Mouse (Mus musculus) liver, adult 2 months (tissue): ENCODE results near the gene Ccl27a. TPM values are rescaled to one million over a fixed set of nuclear protein-coding genes. Genes with fewer than 3 reads are reported as not detected.

ENCODE experiments used
- DNase-seq: peaks from one replicate; pipeline ENCODE4 v3.0.0-alpha.2; 2011; ENCODE audit warnings: low read depth, low spot score; ENCODE audit errors: extremely low read depth
- H3K27ac ChIP-seq: fragments of 200-500 bp; replicated peaks from 2 replicates; pipeline ENCODE4 v1.5.1; 2012; ENCODE audit warnings: low read depth, mild to moderate bottlenecking, control low read depth, inconsistent platforms, low read length; ENCODE audit not compliant: insufficient read depth
- H3K27me3 ChIP-seq: fragments of 200-500 bp; 2 replicates; pipeline ENCODE4 v1.6.1; 2012; ENCODE audit warnings: mild to moderate bottlenecking, moderate library complexity, low read length, inconsistent platforms; ENCODE audit not compliant: control insufficient read depth, insufficient read depth
- H3K36me3 ChIP-seq: fragments of 200-500 bp; 2 replicates; pipeline ENCODE4 v1.6.1; 2012; ENCODE audit warnings: low read length, inconsistent platforms; ENCODE audit not compliant: control insufficient read depth, insufficient read depth
- H3K4me1 ChIP-seq: fragments of 200-500 bp; 2 replicates; pipeline ENCODE4 v1.6.1; 2011; ENCODE audit warnings: low read length; ENCODE audit not compliant: control insufficient read depth, insufficient read depth
- H3K4me3 ChIP-seq: fragments of 200-500 bp; 2 replicates; pipeline ENCODE4 v1.5.1; 2011; ENCODE audit warnings: low read depth, mild to moderate bottlenecking, control low read depth, low read length, moderate library complexity; ENCODE audit not compliant: insufficient read depth
- H3K79me2 ChIP-seq: fragments of 200-500 bp; 2 replicates; pipeline ENCODE4 v1.6.1; 2012; ENCODE audit warnings: inconsistent platforms, mild to moderate bottlenecking, low read length, moderate library complexity; ENCODE audit not compliant: control insufficient read depth, insufficient read depth
- H3K9ac ChIP-seq: fragments of 200-500 bp; 2 replicates; pipeline ENCODE4 v1.6.1; 2012; ENCODE audit warnings: low read depth, mild to moderate bottlenecking, control low read depth, inconsistent platforms, low read length
- CTCF ChIP-seq: fragments of 200-500 bp; IDR thresholded peaks from 2 replicates; pipeline ENCODE4 v1.5.1; 2011; ENCODE audit warnings: low read depth, low read length, control low read depth
- POLR2A ChIP-seq: fragments of 200-500 bp; IDR thresholded peaks from 2 replicates; pipeline ENCODE4 v1.6.1; 2011; ENCODE audit warnings: low read length, control low read depth; ENCODE audit not compliant: insufficient read depth; ENCODE audit errors: extremely low read depth
- WGBS: fragments of 180-500 bp; shearing (Covaris S2); methylation state at CpG from one replicate; pipeline ENCODE4 v1.1.7; 2018; 5-methylcytosine and 5-hydroxymethylcytosine counted together
- polyA plus RNA-seq: library from polyadenylated mRNA; depleted of rRNA; stranded (reverse); fragments of >200 nt; gene quantifications from 2 replicates; pipeline ENCODE4 v1.2.3, GENCODE M21; 2012
- total RNA-seq: library from RNA; depleted of rRNA; stranded (reverse); fragments of >200 nt; gene quantifications from 2 replicates; pipeline ENCODE4 v1.2.3, GENCODE M21; 2014

Ccl27a gene
- total and polyA plus RNA-seq, 2 experiments: 11.9 to 33.3 TPM

DNA sequence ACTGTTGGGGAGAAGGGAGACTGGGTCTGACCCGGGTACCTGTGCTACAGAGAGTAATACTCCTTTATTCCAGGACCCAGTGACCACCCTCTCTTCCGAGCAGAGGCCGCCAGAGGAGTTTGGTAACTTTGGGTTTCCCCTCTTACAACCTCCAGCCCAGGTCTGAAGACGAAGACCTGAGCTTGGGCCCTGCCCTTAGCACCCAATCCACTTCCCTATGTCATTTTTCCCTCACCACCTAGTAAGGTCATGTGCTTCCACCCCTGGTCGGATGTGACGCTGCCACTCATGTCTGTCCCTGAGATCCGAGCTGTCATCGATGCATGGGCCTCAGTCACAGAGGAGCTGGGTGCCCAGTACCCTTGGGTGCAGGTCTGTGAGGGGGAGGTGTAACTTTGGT lies 17.6 kb downstream of the Ccl27a start:
- Histone ChIP-seq H3K4me1 (peaks cover 35% of the 10 kb centered on the region), H3K79me2 (peaks cover 6% of the 10 kb centered on the region; the same call in 1 of the 2 replicates), H3K4me3 (peak overlapping the region; percentile 77), H3K36me3 (no peaks in the 10 kb centered on the region; the same call in 1 of the 2 replicates), H3K27me3 (no peaks in the 10 kb centered on the region), H3K27ac (peak overlapping the region; percentile 71), H3K9ac (peak overlapping the region; percentile 66)
- WGBS: 33% methylated on average over 8 of the region's 8 CpGs
- TF ChIP-seq CTCF (no peak), POLR2A (no peak)
- DNase-seq: peak; percentile 50

DNA sequence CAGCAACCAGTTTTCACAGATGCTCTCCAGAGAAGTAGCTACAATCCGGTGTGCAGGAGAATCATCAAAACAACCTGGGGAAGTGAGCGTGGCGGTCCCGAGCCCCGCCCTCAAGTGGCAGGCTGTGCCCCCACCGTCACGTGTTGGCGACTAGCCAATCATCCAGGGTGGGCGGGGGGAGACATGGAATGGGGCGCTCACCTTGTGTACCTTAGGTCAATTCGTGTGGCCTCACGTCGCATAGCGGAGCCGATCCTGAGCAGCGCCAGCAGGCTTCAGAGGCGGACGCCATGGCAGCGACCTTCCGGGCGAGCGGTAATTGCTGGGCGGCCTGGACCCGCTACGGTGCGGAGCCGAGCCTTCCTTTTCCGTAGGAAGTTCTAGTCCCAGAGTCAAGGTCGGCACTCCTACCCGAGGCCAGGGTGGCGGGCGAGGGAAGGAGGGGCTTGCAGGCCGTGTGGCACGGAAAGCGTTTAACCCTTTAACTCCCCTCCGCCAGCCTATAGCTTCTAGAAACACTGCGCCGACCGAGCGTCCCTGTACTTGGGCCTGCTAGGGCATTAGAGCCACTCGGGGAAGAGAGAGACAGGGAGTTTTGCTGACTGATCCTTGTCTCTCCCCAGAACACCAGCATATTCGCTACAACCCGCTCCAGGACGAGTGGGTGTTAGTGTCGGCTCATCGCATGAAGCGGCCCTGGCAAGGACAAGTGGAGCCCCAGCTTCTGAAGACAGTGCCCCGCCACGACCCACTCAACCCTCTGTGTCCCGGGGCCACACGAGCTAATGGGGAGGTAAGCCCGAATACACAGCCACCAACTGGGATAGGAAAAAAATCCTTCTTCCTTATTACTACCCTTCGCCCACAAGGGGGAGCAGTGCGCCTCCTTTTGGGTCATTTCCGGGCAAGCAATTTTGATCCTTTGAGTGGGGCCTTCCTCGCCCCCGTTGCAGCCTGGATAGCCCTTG lies 18.4 kb downstream of the Ccl27a start, which contains the start of gene Sigmar1:
Gene Sigmar1, minus strand, starts transcription at position 820 of the 968 bp plus-strand sequence.
- TF ChIP-seq POLR2A: peak; percentile 41; the same call in 1 of the 2 replicates
- TF ChIP-seq CTCF: peak; percentile 78
- H3K27me3 ChIP-seq: no peaks in the 10 kb centered on the region

DNA sequence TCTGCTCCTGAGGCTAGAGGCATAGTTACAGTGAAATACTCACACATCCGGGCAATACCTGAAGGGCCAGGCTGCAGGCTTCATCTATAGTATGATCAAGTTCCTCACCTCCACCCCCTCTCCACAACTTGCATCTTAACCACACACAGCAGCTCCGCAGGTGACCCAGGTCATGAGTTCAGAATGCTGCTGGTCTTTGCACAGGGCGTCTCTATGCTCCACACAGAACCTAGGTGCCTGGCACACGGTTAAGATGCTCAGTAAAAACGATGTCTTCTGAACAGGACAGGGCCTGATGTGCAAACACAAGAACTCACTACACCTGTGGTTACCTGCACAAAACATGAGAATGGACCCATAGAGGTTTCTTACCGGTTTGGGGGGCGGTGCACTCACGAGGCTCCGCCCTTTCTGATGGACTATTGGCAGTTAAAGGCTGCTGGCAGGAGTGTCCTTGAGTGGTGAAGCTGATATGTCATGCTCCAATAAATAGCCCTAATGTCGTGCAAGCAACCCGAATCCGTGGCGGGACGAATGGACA lies 19.2 kb downstream of the Ccl27a start, which contains the start of gene Galt:
Gene Galt, plus strand, starts transcription at position 432 of the 541 bp plus-strand sequence.
- peaks cover 6% of the 10 kb centered on the region; the same call in 1 of the 2 replicates for H3K79me2 ChIP-seq
- DNase-seq: peak; percentile 84
- WGBS: 12% methylated on average over 14 of the region's 14 CpGs
- H3K27ac ChIP-seq: peak within 1 kb of the TSS; percentile 92
- H3K36me3 ChIP-seq: no peaks in the 10 kb centered on the region; the same call in 1 of the 2 replicates
- peak within 1 kb of the TSS; percentile 77 for H3K4me3 ChIP-seq
- H3K27me3 ChIP-seq: no peaks in the 10 kb centered on the region
- peaks cover 31% of the 10 kb centered on the region for H3K4me1 ChIP-seq
- peak within 1 kb of the TSS; percentile 90 for H3K9ac ChIP-seq
- TF ChIP-seq POLR2A (no peak), CTCF (no peak)

More for the DNA sequence above, 18.4 kb downstream of the Ccl27a start, which contains the start of gene Sigmar1:
- DNase-seq: peak; percentile 82
- peaks cover 31% of the 10 kb centered on the region for H3K4me1 ChIP-seq
- H3K36me3 ChIP-seq: no peaks in the 10 kb centered on the region; the same call in 1 of the 2 replicates
- H3K9ac ChIP-seq: peak within 1 kb of the TSS; percentile 90
- WGBS: under 1% methylated on average over 57 of the region's 57 CpGs
- peak within 1 kb of the TSS; percentile 77 for H3K4me3 ChIP-seq
- peak within 1 kb of the TSS; percentile 92 for H3K27ac ChIP-seq
- peaks cover 6% of the 10 kb centered on the region; the same call in 1 of the 2 replicates for H3K79me2 ChIP-seq

DNA sequence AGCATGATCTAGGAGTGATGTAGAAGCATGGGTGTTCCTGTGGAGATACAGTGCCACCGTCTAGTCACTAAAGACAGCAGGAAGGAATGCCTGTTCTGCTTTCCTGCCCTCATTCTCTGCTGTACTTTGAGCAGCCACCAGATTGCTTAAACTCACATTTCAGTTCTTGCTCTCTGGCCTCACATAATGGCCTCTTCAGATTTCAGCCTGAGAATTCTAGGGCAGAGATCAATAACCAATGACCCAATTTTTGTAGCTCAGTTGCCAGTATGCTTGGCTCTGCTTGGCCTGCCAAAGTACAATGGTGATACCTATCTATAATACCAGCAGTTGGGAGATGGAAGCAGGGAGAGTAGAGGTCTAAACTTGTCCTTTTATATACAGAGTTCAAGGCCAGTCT lies 29.0 kb downstream of the Ccl27a start:
- peak overlapping the region; percentile 46; the same call in 1 of the 2 replicates for H3K9ac ChIP-seq
- peak overlapping the region; percentile 8 for H3K4me3 ChIP-seq
- WGBS: 5% methylated on average over 1 of the region's 1 CpGs
- peak overlapping the region; percentile 80 for H3K27ac ChIP-seq
- no peak for TF ChIP-seq CTCF
- TF ChIP-seq POLR2A: no peak
- peak; percentile 98 for DNase-seq
- no peaks in the 10 kb centered on the region for H3K27me3 ChIP-seq
- H3K36me3 ChIP-seq: peaks cover 10% of the 10 kb centered on the region
- H3K79me2 ChIP-seq: peaks cover 6% of the 10 kb centered on the region; the same call in 1 of the 2 replicates
- H3K4me1 ChIP-seq: peaks cover 14% of the 10 kb centered on the region

DNA sequence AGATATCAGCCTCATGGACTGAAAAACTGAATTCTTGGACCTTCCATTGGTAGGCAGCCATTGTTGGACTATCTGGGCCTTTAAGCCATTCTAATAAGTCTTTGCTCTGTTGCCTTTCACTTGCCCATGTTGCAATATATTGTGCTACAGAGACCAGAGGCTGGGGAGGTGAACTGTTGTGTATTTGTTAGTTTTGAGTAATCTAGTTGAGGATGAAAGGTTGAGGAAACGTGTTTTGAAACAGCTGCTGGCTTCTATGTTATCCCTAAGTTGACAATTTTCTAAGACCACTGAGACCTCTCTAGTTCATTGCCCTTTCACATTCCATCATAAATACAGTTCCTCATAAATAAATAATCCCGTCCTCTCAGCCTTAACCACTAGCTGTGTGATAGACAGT lies 29.9 kb downstream of the Ccl27a start:
- H3K4me3 ChIP-seq: no peak overlapping the region
- H3K9ac ChIP-seq: no peak overlapping the region
- DNase-seq: peak; percentile 94
- peaks cover 18% of the 10 kb centered on the region for H3K4me1 ChIP-seq
- WGBS: 17% methylated on average over 2 of the region's 2 CpGs
- no peaks in the 10 kb centered on the region for H3K27me3 ChIP-seq
- peaks cover 13% of the 10 kb centered on the region for H3K36me3 ChIP-seq
- H3K79me2 ChIP-seq: peaks cover 6% of the 10 kb centered on the region; the same call in 1 of the 2 replicates
- peak overlapping the region; percentile 84 for H3K27ac ChIP-seq
- TF ChIP-seq CTCF (no peak), POLR2A (no peak)
